Mouse (Mus musculus) olfactory bulb, adult 2 months (tissue): ENCODE measurements around the gene Mxd4.

Experiments
- CTCF ChIP-seq: fragments of 200-500 bp; IDR thresholded peaks from 2 replicates; pipeline ENCODE4 v1.5.1; 2012; ENCODE audit warnings: low read depth, mild to moderate bottlenecking, low read length, moderate library complexity; ENCODE audit not compliant: insufficient read depth
- POLR2A ChIP-seq: fragments of 200-500 bp; IDR thresholded peaks from 2 replicates; pipeline ENCODE4 v1.6.1; 2012; ENCODE audit warnings: mild to moderate bottlenecking, low read depth, low read length, moderate library complexity; ENCODE audit not compliant: insufficient read depth

DNA sequence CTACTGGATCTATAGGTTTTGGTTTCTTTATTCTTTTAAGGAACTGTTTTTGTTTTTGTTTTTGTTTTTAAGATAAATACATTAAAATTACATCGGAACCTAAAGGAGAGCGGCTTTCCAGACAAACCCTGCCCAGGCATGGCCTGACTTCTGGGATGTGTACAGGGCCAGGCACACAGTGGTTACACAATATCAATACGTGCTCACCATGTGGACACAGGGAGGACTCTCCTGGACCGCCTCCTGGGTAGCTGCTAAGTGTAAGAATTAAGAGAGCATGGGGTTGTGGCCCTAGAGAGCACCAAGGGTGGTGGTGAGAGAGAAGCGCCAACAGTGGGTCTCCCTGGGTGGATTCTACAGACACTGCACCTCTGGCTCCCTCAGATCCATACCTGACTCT is 42.0 kb upstream of the Mxd4 start:
- TF ChIP-seq CTCF (no peak), POLR2A (no peak)
